Mouse (Mus musculus) cerebellum, postnatal 25 days (tissue): ENCODE measurements around the gene Eif4h.

Experiments used
- DNase-seq, 2 experiments: peaks; one replicate each; pipeline ENCODE4 v3.0.0; 2021; ENCODE audit warnings: mixed read lengths in 2 of 2

Eif4h gene

GRCm38 (mm10) chr5:134639269-134639682, at the start of gene Eif4h:
Gene Eif4h (minus strand): TSS chr5:134639490.
- peak; percentile 99 for DNase-seq

GRCm38 (mm10) chr5:134688718-134689284, 49.5 kb upstream of the Eif4h start:
- peak; percentile 95 to 96 for DNase-seq

- no peak for DNase-seq
Observed at GRCm38 (mm10) chr5:134688086-134688717, 48.9 kb upstream of the Eif4h start, which contains the start of gene Limk1. Gene Limk1 (minus strand): TSS chr5:134688598.

GRCm38 (mm10) chr5:134687187-134687586, 47.9 kb upstream of the Eif4h start:
- no peak for DNase-seq

- no peak for DNase-seq
Observed at GRCm38 (mm10) chr5:134686541-134686940, 47.3 kb upstream of the Eif4h start.

GRCm38 (mm10) chr5:134684398-134684797, 45.1 kb upstream of the Eif4h start:
- DNase-seq: no peak

- no peak for DNase-seq
Observed at GRCm38 (mm10) chr5:134683813-134684212, 44.5 kb upstream of the Eif4h start.

GRCm38 (mm10) chr5:134680238-134680637, 40.9 kb upstream of the Eif4h start:
- DNase-seq: no peak

- no peak for DNase-seq
Observed at GRCm38 (mm10) chr5:134678827-134679546, 39.7 kb upstream of the Eif4h start.

GRCm38 (mm10) chr5:134678031-134678430, 38.7 kb upstream of the Eif4h start:
- DNase-seq: no peak

- no peak for DNase-seq
Observed at GRCm38 (mm10) chr5:134677491-134677890, 38.2 kb upstream of the Eif4h start.

GRCm38 (mm10) chr5:134675956-134676759, 36.9 kb upstream of the Eif4h start:
- peak; percentile 48 to 67 for DNase-seq

GRCm38 (mm10) chr5:134674977-134675376, 35.7 kb upstream of the Eif4h start:
- no peak for DNase-seq

GRCm38 (mm10) chr5:134672611-134673010, 33.3 kb upstream of the Eif4h start:
- no peak for DNase-seq

- no peak for DNase-seq
Observed at GRCm38 (mm10) chr5:134672198-134672516, 32.9 kb upstream of the Eif4h start.

GRCm38 (mm10) chr5:134671335-134672197, 32.3 kb upstream of the Eif4h start:
- no peak for DNase-seq

GRCm38 (mm10) chr5:134669001-134669708, 29.9 kb upstream of the Eif4h start:
- DNase-seq: no peak

GRCm38 (mm10) chr5:134668495-134668894, 29.2 kb upstream of the Eif4h start:
- peak in 1 of 2 experiments; percentile 58 for DNase-seq

- peak in 1 of 2 experiments; percentile 25 for DNase-seq
Observed at GRCm38 (mm10) chr5:134656708-134657107, 17.4 kb upstream of the Eif4h start.

GRCm38 (mm10) chr5:134652015-134652414, 12.7 kb upstream of the Eif4h start:
- no peak for DNase-seq

GRCm38 (mm10) chr5:134650926-134651325, 11.6 kb upstream of the Eif4h start:
- DNase-seq: peak; percentile 46 to 63
